Mouse (Mus musculus) layer of hippocampus, adult 9-11 months (tissue): ENCODE measurements around the gene Cc2d1b.

Source experiments
- DNase-seq: peaks from one replicate; pipeline ENCODE4 v3.0.0; 2022

Gene Cc2d1b

GRCm38 (mm10) chr4:108664407-108664806, 44.7 kb downstream of the Cc2d1b start:
- DNase-seq, result peak; percentile 8
